Mouse (Mus musculus): ENCODE measurements around the gene Efemp2. TPM values are rescaled to one million over a fixed set of nuclear protein-coding genes. Genes with fewer than 3 reads are reported as not detected.
A peak's percentile ranks its signal among the peaks of the same experiment; 100 is the strongest.
"Not testable (repeated sequence)": the region's sequence is repeated elsewhere in the genome, so short reads cannot be mapped to it uniquely, and the experiment has no call there.

The Efemp2 gene
- polyA plus RNA-seq, 1 experiment, result 103 TPM

- under 1% methylated on average over 62 of the region's 62 CpGs for WGBS
- peak; percentile 92 for DNase-seq
- Histone ChIP-seq H3K4me3 (replicated peaks; ENCODE audit: extremely low read depth, low read depth, low read length) (peak within 1 kb of the TSS; percentile 93), H3K4me1 (ENCODE audit: control insufficient read depth, insufficient read depth, low read length) (peaks cover 7% of the 10 kb centered on the region; the same call in 1 of the 2 replicates)
- TF ChIP-seq CTCF (IDR thresholded peaks at IDR 0.05; ENCODE audit: insufficient read depth, low read length) (no peak), POLR2A (IDR thresholded peaks at IDR 0.05; ENCODE audit: borderline replicate concordance, extremely low read depth, low read depth, low read length) (peak; percentile 96)
These were observed 16.7 kb downstream of the Efemp2 start, which contains the start of gene Cfl1 for GRCm38 (mm10) chr19:5490313-5490897. Gene Cfl1, plus strand, starts transcription at chr19:5490455.

DNA sequence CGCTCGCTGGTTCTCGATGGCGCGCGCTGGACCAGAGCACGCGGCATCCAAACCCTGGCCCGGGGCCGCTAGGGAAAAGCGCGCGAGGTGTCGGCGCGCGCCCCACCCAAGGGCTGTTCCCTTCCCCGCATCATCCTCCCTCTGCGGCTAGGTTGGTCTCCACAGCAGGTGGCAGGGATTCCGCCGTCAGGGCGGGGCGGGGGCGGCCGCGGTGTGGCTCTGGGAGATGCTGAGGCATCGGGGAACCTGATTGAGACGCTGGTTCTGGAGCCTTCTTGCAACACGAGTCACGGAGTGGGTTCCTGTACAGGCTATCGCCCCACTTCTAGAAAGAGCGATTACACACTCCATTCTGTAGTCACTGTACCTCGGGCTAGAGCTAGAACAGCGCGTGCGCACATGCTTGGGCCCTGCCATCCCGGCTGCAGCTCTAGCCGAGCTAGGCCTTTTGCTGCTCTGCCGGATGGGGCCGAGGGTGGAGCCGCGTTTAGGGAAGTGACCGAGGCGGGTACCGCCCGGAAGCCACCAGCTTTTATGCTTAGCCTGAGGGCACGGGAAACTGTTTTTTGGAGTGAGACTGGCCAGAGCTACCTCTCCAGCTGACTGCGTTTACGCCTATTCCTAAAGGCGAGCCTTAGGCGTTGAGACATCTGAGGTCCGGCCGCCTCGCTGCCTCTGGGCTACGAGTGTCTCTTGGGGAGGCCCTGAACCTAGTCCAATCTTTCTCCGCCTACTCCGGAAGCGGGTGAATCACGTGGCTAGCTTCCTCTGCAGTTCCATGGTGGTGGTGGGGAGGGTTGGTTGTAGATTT is 17.3 kb downstream of the Efemp2 start:
- TF ChIP-seq CTCF (IDR thresholded peaks at IDR 0.05; ENCODE audit: insufficient read depth, low read length) (no peak), POLR2A (IDR thresholded peaks at IDR 0.05; ENCODE audit: borderline replicate concordance, extremely low read depth, low read depth, low read length) (peak; percentile 91; the same call in 1 of the 2 replicates)
- Histone ChIP-seq H3K4me1 (ENCODE audit: control insufficient read depth, insufficient read depth, low read length) (peaks cover 7% of the 10 kb centered on the region; the same call in 1 of the 2 replicates), H3K4me3 (replicated peaks; ENCODE audit: extremely low read depth, low read depth, low read length) (peak overlapping the region; percentile 93)
- under 1% methylated on average over 58 of the region's 59 CpGs for WGBS
- DNase-seq, result peak; percentile 91

GRCm38 (mm10) chr19:5492641-5493040 is 18.9 kb downstream of the Efemp2 start:
- no peak for DNase-seq
- 65% methylated on average over 4 of the region's 4 CpGs for WGBS
- H3K4me3 ChIP-seq (replicated peaks; ENCODE audit: extremely low read depth, low read depth, low read length), result no peak overlapping the region
- TF ChIP-seq CTCF (IDR thresholded peaks at IDR 0.05; ENCODE audit: insufficient read depth, low read length) (no peak), POLR2A (IDR thresholded peaks at IDR 0.05; ENCODE audit: borderline replicate concordance, extremely low read depth, low read depth, low read length) (no peak)
- 0 out of 2 replicates have a peak, but pooled peaks cover 4% of the 10 kb centered on the region for H3K4me1 ChIP-seq (ENCODE audit: control insufficient read depth, insufficient read depth, low read length)

DNA sequence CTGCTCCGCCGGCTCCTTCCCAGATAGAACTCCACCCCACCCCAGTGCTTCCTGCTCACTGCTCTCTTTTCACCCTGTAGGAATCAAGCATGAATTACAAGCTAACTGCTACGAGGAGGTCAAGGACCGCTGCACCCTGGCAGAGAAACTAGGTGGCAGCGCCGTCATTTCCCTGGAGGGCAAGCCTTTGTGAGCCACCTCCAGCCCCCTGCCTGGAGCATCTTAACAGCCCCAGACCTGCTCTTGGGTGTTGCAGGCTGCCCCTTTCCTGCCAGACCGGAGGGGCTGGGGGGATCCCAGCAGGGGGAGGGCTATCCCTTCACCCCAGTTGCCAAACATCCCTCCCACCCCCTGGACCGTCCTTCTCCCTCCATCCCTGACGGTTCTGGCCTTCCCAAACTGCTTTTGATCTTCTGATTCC is 19.6 kb downstream of the Efemp2 start:
- not testable (repeated sequence) for DNase-seq; H3K4me3 ChIP-seq (replicated peaks; ENCODE audit: extremely low read depth, low read depth, low read length); H3K4me1 ChIP-seq (ENCODE audit: control insufficient read depth, insufficient read depth, low read length)
- 53% methylated on average over 9 of the region's 9 CpGs for WGBS

DNA sequence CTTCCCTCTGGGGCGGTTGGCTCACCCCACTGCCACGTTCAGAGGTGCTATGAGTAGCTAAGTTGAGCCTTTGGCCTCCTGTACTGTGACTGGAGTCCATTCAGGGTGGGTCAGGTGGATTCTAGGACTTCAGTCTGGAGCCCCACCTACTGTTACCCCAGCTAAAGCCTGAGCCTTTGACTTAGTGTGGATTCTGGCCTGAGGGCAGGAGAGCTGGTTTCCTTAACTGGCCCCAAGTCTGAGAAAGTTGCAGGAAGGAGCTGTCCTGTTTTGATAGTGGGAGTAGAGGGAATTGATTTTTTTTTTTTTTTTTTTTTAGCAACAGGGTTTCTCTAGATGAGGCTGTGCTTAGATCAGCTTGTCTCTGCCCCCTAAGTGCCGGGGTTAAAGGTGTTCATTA is 20.6 kb downstream of the Efemp2 start:
- Histone ChIP-seq H3K4me3 (replicated peaks; ENCODE audit: extremely low read depth, low read depth, low read length) (no peak overlapping the region), H3K4me1 (ENCODE audit: control insufficient read depth, insufficient read depth, low read length) (0 out of 2 replicates have a peak, but pooled peaks cover 2% of the 10 kb centered on the region)
- WGBS, result 83% methylated on average over 3 of the region's 3 CpGs
- no peak for DNase-seq
- no peak for TF ChIP-seq POLR2A (IDR thresholded peaks at IDR 0.05; ENCODE audit: borderline replicate concordance, extremely low read depth, low read depth, low read length)
- TF ChIP-seq CTCF (IDR thresholded peaks at IDR 0.05; ENCODE audit: insufficient read depth, low read length), result no peak

GRCm38 (mm10) chr19:5495353-5496051 is 21.7 kb downstream of the Efemp2 start:
- 0 out of 2 replicates have a peak, but pooled peaks cover 2% of the 10 kb centered on the region for H3K4me1 ChIP-seq (ENCODE audit: control insufficient read depth, insufficient read depth, low read length)
- TF ChIP-seq CTCF (IDR thresholded peaks at IDR 0.05; ENCODE audit: insufficient read depth, low read length), result no peak
- TF ChIP-seq POLR2A (IDR thresholded peaks at IDR 0.05; ENCODE audit: borderline replicate concordance, extremely low read depth, low read depth, low read length), result no peak
- H3K4me3 ChIP-seq (replicated peaks; ENCODE audit: extremely low read depth, low read depth, low read length), result no peak overlapping the region
- 76% methylated on average over 12 of the region's 12 CpGs for WGBS
- DNase-seq, result no peak

DNA sequence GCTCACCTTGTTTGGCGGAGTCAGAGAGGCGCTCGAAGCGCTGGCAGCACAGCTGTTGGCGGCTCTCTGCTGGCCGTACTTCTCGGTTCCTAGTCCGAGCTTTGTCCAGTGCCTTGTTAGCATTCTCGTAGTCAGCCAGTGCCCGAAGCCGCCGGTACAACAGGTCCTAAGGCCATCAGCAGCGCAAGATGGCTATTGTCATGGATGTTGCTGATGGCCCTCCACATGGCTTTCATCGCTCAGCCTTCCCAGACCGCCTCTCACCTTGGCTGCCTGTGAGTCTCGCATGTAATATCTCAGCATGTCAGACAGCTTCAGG is 22.3 kb downstream of the Efemp2 start:
- H3K4me3 ChIP-seq (replicated peaks; ENCODE audit: extremely low read depth, low read depth, low read length), result no peak overlapping the region
- WGBS, result 85% methylated on average over 16 of the region's 16 CpGs
- TF ChIP-seq POLR2A (IDR thresholded peaks at IDR 0.05; ENCODE audit: borderline replicate concordance, extremely low read depth, low read depth, low read length), result no peak
- no peak for TF ChIP-seq CTCF (IDR thresholded peaks at IDR 0.05; ENCODE audit: insufficient read depth, low read length)
- DNase-seq, result no peak
- H3K4me1 ChIP-seq (ENCODE audit: control insufficient read depth, insufficient read depth, low read length), result 0 out of 2 replicates have a peak, but pooled peaks cover 2% of the 10 kb centered on the region

DNA sequence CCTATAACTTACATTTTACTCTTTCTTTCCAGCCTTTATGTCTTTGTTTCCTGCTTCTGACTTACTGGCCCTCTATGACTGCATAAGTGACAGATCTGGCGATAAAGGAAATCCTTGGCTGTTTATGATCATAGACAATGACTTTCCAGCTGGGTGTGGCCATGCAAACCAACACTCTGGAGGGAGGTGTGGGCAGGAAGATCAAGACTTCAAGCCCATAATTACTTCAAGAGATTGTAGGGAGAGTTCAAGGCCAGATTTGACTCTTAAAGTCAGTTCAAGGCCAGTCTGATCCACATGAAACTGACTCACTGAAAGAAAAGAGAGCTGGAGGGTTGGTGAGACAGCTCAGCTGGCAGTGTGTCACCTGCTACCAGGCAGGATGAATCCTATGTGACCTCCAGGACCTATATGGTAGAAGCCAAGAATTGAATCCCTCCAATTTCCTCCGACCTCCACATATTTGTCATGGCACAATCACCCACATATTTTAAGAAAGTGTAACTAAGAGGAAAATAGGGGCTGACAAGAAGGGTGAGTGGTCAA is 26.6 kb downstream of the Efemp2 start:
- DNase-seq, result no peak
- TF ChIP-seq POLR2A (IDR thresholded peaks at IDR 0.05; ENCODE audit: borderline replicate concordance, extremely low read depth, low read depth, low read length), result no peak
- no peak for TF ChIP-seq CTCF (IDR thresholded peaks at IDR 0.05; ENCODE audit: insufficient read depth, low read length)
- Histone ChIP-seq H3K4me3 (replicated peaks; ENCODE audit: extremely low read depth, low read depth, low read length) (no peak overlapping the region), H3K4me1 (ENCODE audit: control insufficient read depth, insufficient read depth, low read length) (no peaks in the 10 kb centered on the region)
- 79% methylated on average over 2 of the region's 2 CpGs for WGBS

DNA sequence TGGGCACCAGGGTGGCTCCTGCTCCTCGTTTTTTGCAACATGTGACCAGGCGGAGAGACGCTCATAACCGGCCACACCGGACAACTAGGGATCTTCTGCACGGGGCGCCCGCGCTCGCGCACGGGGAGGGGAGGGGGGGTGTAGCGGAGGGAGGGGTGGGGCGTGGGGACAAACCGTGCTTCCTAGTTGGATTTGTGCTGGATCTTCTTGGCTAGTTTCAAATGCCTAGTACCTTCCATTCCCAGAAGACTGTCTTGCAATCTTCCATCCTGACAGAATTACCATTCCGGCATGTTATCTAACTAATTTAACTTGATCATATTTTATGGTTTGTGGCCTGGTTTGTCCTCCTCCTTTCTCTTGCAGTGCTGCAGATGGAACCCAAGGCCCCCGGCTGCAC is 29.9 kb downstream of the Efemp2 start, which contains the start of gene 1700020D05Rik:
Gene 1700020D05Rik (minus strand): TSS at position 101 of the 400 bp plus-strand sequence.
- no peak within 1 kb of the TSS for H3K4me3 ChIP-seq (replicated peaks; ENCODE audit: extremely low read depth, low read depth, low read length)
- no peaks in the 10 kb centered on the region for H3K4me1 ChIP-seq (ENCODE audit: control insufficient read depth, insufficient read depth, low read length)
- no peak for DNase-seq
- TF ChIP-seq CTCF (IDR thresholded peaks at IDR 0.05; ENCODE audit: insufficient read depth, low read length), result no peak
- TF ChIP-seq POLR2A (IDR thresholded peaks at IDR 0.05; ENCODE audit: borderline replicate concordance, extremely low read depth, low read depth, low read length), result no peak
- WGBS, result 59% methylated on average over 17 of the region's 17 CpGs
